Mouse (Mus musculus): ENCODE results near the gene Kctd6. TPM values are rescaled to one million over a fixed set of nuclear protein-coding genes. Genes with fewer than 3 reads are reported as not detected.
A peak's percentile ranks its signal among the peaks of the same experiment; 100 is the strongest.
"Not testable (repeated sequence)": the region's sequence is repeated elsewhere in the genome, so short reads cannot be mapped to it uniquely, and the experiment has no call there.

The Kctd6 gene
- polyA plus RNA-seq (2012; ENCODE audit: insufficient read depth, insufficient read length, low replicate concordance, missing spikeins) = not detected in 2 replicates

DNA sequence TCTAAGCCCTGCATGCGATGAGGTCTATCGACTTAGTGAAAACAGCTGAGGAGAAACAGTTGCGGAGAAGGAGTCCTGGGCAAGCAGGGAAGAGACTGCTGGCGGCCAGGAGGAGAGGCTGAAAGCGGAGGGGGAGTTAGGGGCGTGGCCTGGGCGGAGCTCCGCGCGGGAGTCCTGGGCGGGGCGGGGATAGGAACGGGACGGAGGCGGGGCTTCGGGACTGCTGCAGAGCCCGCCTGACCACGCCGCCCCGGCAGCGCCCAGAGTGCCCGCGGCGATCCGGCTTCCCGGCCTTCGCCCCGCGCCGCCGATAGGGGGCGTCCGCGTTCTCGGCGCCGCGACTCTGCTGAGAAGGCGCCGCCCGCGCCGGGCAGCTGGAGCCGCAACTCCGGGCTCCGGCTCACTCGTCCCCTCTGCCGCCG lies at the start of gene Kctd6:
Gene Kctd6 (plus strand): TSS at position 338 of the 422 bp plus-strand sequence.
- Histone ChIP-seq H3K4me1 (ENCODE audit: control insufficient read depth, insufficient read depth, low read length) (peaks cover 12% of the 10 kb centered on the region), H3K27ac (ENCODE audit: insufficient read depth, low read depth, low read length) (peak within 1 kb of the TSS; percentile 28; the same call in 1 of the 2 replicates), H3K4me3 (ENCODE audit: insufficient read depth, low read depth, low read length) (peak within 1 kb of the TSS; percentile 60)
- 1% methylated on average over 48 of the region's 49 CpGs for WGBS
- TF ChIP-seq CTCF (IDR thresholded peaks at IDR 0.05; ENCODE audit: insufficient read depth, low read depth, low read length) = peak; percentile 67
- no peak for TF ChIP-seq POLR2A (IDR thresholded peaks at IDR 0.05; ENCODE audit: insufficient read depth, low read depth, low read length)

DNA sequence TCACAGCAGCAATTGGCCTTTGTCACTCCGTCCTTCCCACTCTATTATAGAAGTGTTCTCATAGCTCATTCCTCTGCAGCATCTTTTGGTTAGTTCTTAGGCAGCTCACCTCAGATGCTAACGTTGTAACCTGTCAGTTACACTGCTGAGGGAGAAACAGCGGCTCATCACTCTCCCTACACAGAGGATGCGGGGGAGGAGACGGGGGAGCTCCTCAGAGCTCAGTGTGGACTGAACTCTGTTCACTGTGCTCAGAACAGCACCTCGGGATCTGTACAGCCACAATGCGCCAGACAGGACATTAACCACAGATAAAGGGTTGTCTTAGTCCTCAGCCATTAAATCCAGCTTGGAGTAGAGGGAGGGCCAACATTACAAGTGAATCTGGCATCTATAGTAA lies 49.5 kb upstream of the Kctd6 start:
- no peaks in the 10 kb centered on the region for H3K4me1 ChIP-seq (ENCODE audit: control insufficient read depth, insufficient read depth, low read length)
- H3K4me3 ChIP-seq (ENCODE audit: insufficient read depth, low read depth, low read length) = no peak overlapping the region
- TF ChIP-seq CTCF (IDR thresholded peaks at IDR 0.05; ENCODE audit: insufficient read depth, low read depth, low read length) = no peak
- no peak for TF ChIP-seq POLR2A (IDR thresholded peaks at IDR 0.05; ENCODE audit: insufficient read depth, low read depth, low read length)
- no peak overlapping the region for H3K27ac ChIP-seq (ENCODE audit: insufficient read depth, low read depth, low read length)
- WGBS = 77% methylated on average over 7 of the region's 7 CpGs

DNA sequence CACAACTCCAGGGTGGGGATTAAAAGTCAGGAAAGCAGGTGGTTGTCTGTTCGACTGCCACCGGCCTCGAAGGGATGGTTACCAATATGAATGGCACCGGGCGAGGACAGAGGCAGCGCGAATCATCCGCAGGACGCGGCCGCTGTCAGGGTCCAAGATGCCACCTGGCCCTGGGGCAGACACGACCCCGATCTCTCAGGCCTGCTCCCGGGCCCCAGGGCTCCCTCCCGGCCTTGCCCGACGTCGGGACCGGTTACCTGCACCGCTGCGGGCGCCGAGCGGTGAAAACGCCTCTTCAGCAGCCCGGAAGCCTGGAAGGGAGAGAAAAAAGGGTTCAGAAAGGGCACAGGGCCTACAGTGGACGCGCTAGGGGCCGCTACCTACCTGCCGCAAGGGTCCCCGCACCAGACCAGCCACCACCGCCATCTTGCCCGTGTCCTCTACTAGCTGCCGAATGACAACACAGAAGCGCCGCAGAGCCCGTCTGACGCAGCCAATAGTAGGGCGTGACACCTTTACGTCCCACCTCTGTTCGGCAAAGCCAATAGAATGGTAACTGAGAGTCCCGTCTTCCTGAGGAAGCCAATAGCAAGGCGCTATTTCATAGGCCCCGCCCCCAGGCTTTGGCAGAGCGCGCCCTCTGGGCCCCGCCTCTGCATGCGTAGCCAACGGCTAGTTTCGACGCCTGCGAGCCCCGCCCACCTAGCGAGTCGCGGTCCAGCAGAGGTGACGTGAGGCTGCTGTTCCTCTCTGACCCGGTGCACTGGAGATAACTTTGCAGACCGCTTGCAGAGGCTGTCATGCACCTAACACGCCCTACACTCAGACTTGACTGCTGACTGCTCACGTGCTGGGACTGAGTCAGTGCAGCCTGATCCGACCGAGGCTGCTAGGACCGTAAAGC lies 41.2 kb upstream of the Kctd6 start, which contains the start of gene Pdhb:
Gene Pdhb (minus strand): TSS at position 519 of the 904 bp plus-strand sequence.
- peak within 1 kb of the TSS; percentile 87 for H3K27ac ChIP-seq (ENCODE audit: insufficient read depth, low read depth, low read length)
- peaks cover 2% of the 10 kb centered on the region; the same call in 1 of the 2 replicates for H3K4me1 ChIP-seq (ENCODE audit: control insufficient read depth, insufficient read depth, low read length)
- WGBS = 1% methylated on average over 64 of the region's 64 CpGs
- TF ChIP-seq POLR2A (IDR thresholded peaks at IDR 0.05; ENCODE audit: insufficient read depth, low read depth, low read length) (peak; percentile 70), CTCF (IDR thresholded peaks at IDR 0.05; ENCODE audit: insufficient read depth, low read depth, low read length) (no peak; the same call in 1 of the 2 replicates)
- peak within 1 kb of the TSS; percentile 95 for H3K4me3 ChIP-seq (ENCODE audit: insufficient read depth, low read depth, low read length)

DNA sequence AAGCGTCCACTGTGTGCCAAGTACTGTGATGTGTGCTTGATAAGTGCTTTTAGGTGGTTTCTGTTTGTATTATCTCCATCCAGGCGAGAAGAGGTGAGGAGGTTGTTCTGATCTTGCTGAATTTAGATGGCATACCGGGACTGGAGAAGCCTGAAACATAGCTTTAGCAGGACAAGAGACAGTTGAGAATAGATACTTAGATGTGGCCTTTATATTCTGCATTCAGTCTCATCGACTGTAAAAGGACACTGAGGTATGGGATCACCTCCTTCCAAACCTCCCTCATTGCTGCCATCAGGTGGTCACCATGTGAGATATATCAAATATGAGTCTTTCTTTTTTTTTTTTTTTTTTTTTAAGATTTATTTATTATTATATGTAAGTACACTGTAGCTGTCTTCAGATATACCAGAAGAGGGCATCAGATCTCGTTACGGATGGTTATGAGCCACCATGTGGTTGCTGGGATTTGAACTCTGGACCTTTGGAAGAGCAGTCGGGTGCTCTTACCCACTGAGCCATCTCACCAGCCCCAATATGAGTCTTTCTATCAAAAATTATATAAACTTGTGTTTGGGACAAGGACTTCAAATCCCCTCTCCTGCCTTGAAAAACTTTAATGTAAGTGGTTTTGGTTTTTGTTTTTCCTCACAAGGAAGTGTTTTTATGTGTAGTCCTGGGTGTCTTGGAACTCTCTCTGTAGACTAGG lies 40.2 kb upstream of the Kctd6 start:
- Histone ChIP-seq H3K4me3 (ENCODE audit: insufficient read depth, low read depth, low read length) (peak overlapping the region; percentile 95), H3K27ac (ENCODE audit: insufficient read depth, low read depth, low read length) (peak overlapping the region; percentile 87)
- 34% methylated on average over 7 of the region's 7 CpGs for WGBS
- not testable (repeated sequence) for H3K4me1 ChIP-seq (ENCODE audit: control insufficient read depth, insufficient read depth, low read length)

DNA sequence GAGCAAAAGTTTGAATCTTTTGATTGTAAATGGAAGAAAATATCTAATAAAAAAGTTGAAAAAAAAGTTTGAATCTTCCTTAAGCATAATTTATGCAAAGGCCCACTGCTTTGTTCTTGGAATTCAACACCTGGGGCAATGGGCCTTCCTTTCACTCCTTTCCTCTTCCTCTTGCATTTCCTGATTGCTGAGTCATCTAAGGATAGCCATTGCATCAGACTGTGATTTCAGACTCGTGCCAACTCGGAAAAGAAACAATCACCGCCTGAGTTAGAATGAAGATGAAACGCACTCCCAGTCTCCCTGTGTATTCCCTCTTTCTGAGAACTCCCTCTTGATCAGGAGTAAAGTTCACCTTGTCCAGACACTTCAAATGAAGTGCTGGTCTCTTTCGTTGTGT lies 39.3 kb upstream of the Kctd6 start:
- H3K4me1 ChIP-seq (ENCODE audit: control insufficient read depth, insufficient read depth, low read length) = peaks cover 2% of the 10 kb centered on the region; the same call in 1 of the 2 replicates
- whole genome bisulfite sequencing = 85% methylated on average over 5 of the region's 5 CpGs
- TF ChIP-seq CTCF (IDR thresholded peaks at IDR 0.05; ENCODE audit: insufficient read depth, low read depth, low read length) (no peak), POLR2A (IDR thresholded peaks at IDR 0.05; ENCODE audit: insufficient read depth, low read depth, low read length) (no peak)
- no peak overlapping the region for H3K4me3 ChIP-seq (ENCODE audit: insufficient read depth, low read depth, low read length)
- no peak overlapping the region for H3K27ac ChIP-seq (ENCODE audit: insufficient read depth, low read depth, low read length)

DNA sequence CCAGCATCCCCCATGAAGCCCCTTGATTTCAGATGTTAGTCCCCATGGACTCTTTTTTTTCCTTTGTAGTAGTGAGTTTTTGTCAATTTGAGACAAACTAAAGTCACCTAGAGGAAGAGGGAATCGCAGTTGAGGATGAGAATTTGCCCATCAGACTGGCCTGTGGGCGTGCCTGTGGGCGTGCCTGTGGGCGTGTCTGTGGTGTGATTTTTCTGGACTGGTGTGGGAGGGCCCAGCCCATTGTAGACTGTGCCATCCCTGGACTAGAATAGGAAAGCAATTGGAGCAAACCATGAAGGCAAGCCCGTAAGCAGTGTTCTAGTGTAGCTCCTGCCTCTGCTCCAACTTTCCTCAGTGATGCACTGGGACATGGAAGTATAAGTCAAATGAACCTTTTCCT lies 37.7 kb upstream of the Kctd6 start:
- H3K27ac ChIP-seq (ENCODE audit: insufficient read depth, low read depth, low read length) = no peak overlapping the region
- WGBS = 46% methylated on average over 5 of the region's 5 CpGs
- peaks cover 2% of the 10 kb centered on the region; the same call in 1 of the 2 replicates for H3K4me1 ChIP-seq (ENCODE audit: control insufficient read depth, insufficient read depth, low read length)
- no peak for TF ChIP-seq POLR2A (IDR thresholded peaks at IDR 0.05; ENCODE audit: insufficient read depth, low read depth, low read length)
- no peak for TF ChIP-seq CTCF (IDR thresholded peaks at IDR 0.05; ENCODE audit: insufficient read depth, low read depth, low read length)
- no peak overlapping the region for H3K4me3 ChIP-seq (ENCODE audit: insufficient read depth, low read depth, low read length)

DNA sequence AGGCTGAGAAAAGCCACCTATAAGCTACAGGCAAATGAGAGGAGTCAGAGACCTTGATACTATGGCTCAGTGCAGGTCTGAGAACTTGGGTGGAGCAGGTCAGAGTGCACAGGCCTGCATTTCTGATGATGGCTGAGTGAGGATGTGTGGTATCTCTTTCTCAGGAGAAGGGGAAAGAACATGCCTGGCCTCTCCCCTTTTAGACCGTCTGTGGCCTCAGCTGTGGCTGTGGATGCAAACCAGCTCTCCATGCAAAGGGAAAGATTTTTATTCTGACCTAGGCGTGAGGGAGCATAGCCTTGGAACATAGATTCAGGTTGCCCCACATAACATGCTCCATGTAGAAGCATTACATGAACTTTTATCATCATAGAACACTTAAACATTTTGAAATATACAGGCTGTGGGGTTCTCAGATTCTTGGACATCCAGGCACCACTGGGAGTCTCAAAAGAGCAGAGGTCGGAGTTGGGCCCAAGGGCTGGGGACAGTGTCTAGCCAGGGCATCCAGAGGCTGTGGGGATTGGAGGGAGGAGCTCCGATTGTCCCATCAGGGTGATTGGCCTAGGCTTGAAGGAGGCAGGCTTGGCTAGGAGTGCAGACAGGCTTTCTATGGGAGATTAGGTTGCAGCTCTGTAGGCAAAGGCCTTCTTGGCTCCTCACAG lies 33.4 kb upstream of the Kctd6 start:
- Histone ChIP-seq H3K4me3 (ENCODE audit: insufficient read depth, low read depth, low read length) (no peak overlapping the region), H3K4me1 (ENCODE audit: control insufficient read depth, insufficient read depth, low read length) (no peaks in the 10 kb centered on the region), H3K27ac (ENCODE audit: insufficient read depth, low read depth, low read length) (no peak overlapping the region)
- WGBS = 78% methylated on average over 4 of the region's 4 CpGs
- no peak for TF ChIP-seq POLR2A (IDR thresholded peaks at IDR 0.05; ENCODE audit: insufficient read depth, low read depth, low read length)
- no peak for TF ChIP-seq CTCF (IDR thresholded peaks at IDR 0.05; ENCODE audit: insufficient read depth, low read depth, low read length)

DNA sequence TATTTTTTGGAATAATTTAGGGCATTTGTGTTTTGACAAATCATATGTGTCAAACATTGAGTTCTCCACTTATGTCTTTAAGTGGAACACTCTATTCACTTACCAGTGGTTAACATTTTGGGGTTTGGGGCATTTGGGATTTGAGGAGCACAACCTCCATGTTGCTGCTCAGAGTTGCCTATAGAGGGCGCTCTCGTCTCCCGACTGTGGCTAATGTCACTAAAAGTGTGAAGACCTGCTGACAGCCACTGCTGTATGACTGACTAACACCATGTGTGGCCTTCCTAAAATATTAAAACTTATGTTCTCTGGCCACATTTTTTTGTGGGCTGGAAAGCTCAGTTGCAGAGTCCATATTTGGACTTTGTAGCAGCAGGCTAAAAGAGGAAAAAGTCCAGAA lies 30.6 kb upstream of the Kctd6 start:
- no peak overlapping the region for H3K27ac ChIP-seq (ENCODE audit: insufficient read depth, low read depth, low read length)
- WGBS = 56% methylated on average over 3 of the region's 3 CpGs
- TF ChIP-seq CTCF (IDR thresholded peaks at IDR 0.05; ENCODE audit: insufficient read depth, low read depth, low read length) = no peak
- TF ChIP-seq POLR2A (IDR thresholded peaks at IDR 0.05; ENCODE audit: insufficient read depth, low read depth, low read length) = no peak

More for the DNA sequence above, 30.6 kb upstream of the Kctd6 start:
- Histone ChIP-seq H3K4me1 (ENCODE audit: control insufficient read depth, insufficient read depth, low read length) (no peaks in the 10 kb centered on the region), H3K4me3 (ENCODE audit: insufficient read depth, low read depth, low read length) (no peak overlapping the region)
